7 mouse cellular contexts compared by ENCODE assay signal in genomic region chr2:77944860-77945595, GRCm38 (mm10). TPM values are rescaled to one million over a fixed set of nuclear protein-coding genes. Genes with fewer than 3 reads are reported as not detected.
DNase-seq lines count a peak whose midpoint lies in the region; ATAC-seq and TF ChIP-seq lines count a peak whose summit lies in the region.

No protein-coding gene starts in this region.

- dilution Hi-C loops in CH12.LX (cut with MboI; ENCODE audit: extremely low pct_ligation_motif_present, extremely low pct_unique_long_range_greater_than_20kb, low sequenced_read_pairs) = no loop called here

- peak overlapping the region; percentile 100 for H3K4me2 ChIP-seq in CH12.LX (ENCODE audit: insufficient read depth, low read depth, poor library complexity, severe bottlenecking)
- peak overlapping the region; percentile 74 for H3K4me2 ChIP-seq in forebrain, postnatal 0 days (ENCODE audit: low read depth)
- peak overlapping the region; percentile 77 for H3K4me2 ChIP-seq in liver, embryonic 16.5 days (ENCODE audit: low read depth, low read length)

- no peak overlapping the region for H3K27ac ChIP-seq in CH12.LX (ENCODE audit: insufficient read depth, low read depth)
- H3K27ac ChIP-seq in forebrain, postnatal 0 days (ENCODE audit: low read depth, low read length) = peak overlapping the region; percentile 78; the same call in 1 of the 2 replicates
- no peak overlapping the region for H3K27ac ChIP-seq in liver, embryonic 16.5 days (ENCODE audit: low read length)

- peak overlapping the region; percentile 90 for H3K9ac ChIP-seq in CH12.LX (ENCODE audit: insufficient read depth, low read depth)
- H3K9ac ChIP-seq in forebrain, postnatal 0 days = peak overlapping the region; percentile 91
- peak overlapping the region; percentile 83 for H3K9ac ChIP-seq in liver, embryonic 16.5 days (ENCODE audit: low read depth, low read length)

- no peak for TF ChIP-seq EP300 in CH12.LX (IDR thresholded peaks at IDR 0.05; ENCODE audit: low read length)

- TF ChIP-seq CTCF in C2C12 (IDR thresholded peaks at IDR 0.05; ENCODE audit: control insufficient read depth, insufficient read depth, insufficient read length) = no peak
- no peak for TF ChIP-seq CTCF in CH12.LX (conservative IDR thresholded peaks at IDR 0.05 in 1 of 2, IDR thresholded peaks at IDR 0.05 in 1 of 2; ENCODE audit: low read depth in 2 of 2, low read length in 2 of 2)
- no peak for TF ChIP-seq CTCF in forebrain, postnatal 0 days (IDR thresholded peaks at IDR 0.05; ENCODE audit: low read depth)

- H3K4me3 ChIP-seq in C2C12 (ENCODE audit: insufficient read depth, poor library complexity, severe bottlenecking) (peak overlapping the region; percentile 90), CH12.LX (replicated peaks in 1 of 3; ENCODE audit: low read depth in 2 of 3, low read length in 2 of 3, poor library complexity in 1 of 3) (peak overlapping the region; percentile 72 to 91 (median 85))
- H3K4me3 ChIP-seq in forebrain, postnatal 0 days (ENCODE audit: low read depth, low read length) = peak overlapping the region; percentile 82
- H3K4me3 ChIP-seq in liver, embryonic 16.5 days (ENCODE audit: low read depth, low read length) = peak overlapping the region; percentile 81

- 42% methylated on average over 8 of the region's 8 CpGs for WGBS in forebrain, postnatal 0 days
- WGBS in liver, embryonic 16.5 days (ENCODE audit: insufficient replicate concordance) = 27% methylated on average over 8 of the region's 8 CpGs

- peak; percentile 12 for DNase-seq in CH12.LX (ENCODE audit: extremely low read depth)
- no peak for DNase-seq in forebrain, postnatal 0 days
- DNase-seq in frontal cortex, postnatal 25 days (ENCODE audit: low spot score in 2 of 2) = no peak
- no peak for DNase-seq in urinary bladder, postnatal 36 days (ENCODE audit: low spot score in 2 of 2)
- no peak for DNase-seq in adrenal gland, postnatal 10 days

- H3K79me2 ChIP-seq in C2C12 (ENCODE audit: control insufficient read depth, insufficient read depth) (peaks cover 59% of the 10 kb centered on the region), CH12.LX (replicated peaks; ENCODE audit: control insufficient read depth, extremely low read depth, insufficient read depth, poor library complexity, severe bottlenecking) (peaks cover 44% of the 10 kb centered on the region)

- H3ac ChIP-seq in C2C12 (ENCODE audit: control insufficient read depth, insufficient read length, low read depth) = peak overlapping the region; percentile 98

- H3K79me3 ChIP-seq in C2C12 (ENCODE audit: low read depth) = peaks cover 51% of the 10 kb centered on the region

- H3K9me3 ChIP-seq in CH12.LX (replicated peaks; ENCODE audit: low read length) = peaks cover 3% of the 10 kb centered on the region
- H3K9me3 ChIP-seq in forebrain, postnatal 0 days (ENCODE audit: low read length) = no peaks in the 10 kb centered on the region
- H3K9me3 ChIP-seq in liver, embryonic 16.5 days (replicated peaks; ENCODE audit: control insufficient read depth, low read length) = no peaks in the 10 kb centered on the region

- TF ChIP-seq POLR2A in CH12.LX (IDR thresholded peaks at IDR 0.05; ENCODE audit: low read depth, low read length) = no peak

- no peak for ATAC-seq in forebrain, postnatal 0 days
- ATAC-seq in liver, embryonic 16.5 days (ENCODE audit: low read depth) = no peak

- in situ Hi-C loops in CH12.LX (cut with MboI; ENCODE audit: low pct_ligation_motif_present, low pct_unique_long_range_greater_than_20kb, low sequenced_read_pairs) = no loop called here

- no peaks in the 10 kb centered on the region for H3K27me3 ChIP-seq in C2C12 (ENCODE audit: control insufficient read depth, insufficient read depth, insufficient read length)
- H3K27me3 ChIP-seq in CH12.LX (replicated peaks) = no peaks in the 10 kb centered on the region
- no peaks in the 10 kb centered on the region for H3K27me3 ChIP-seq in forebrain, postnatal 0 days (ENCODE audit: insufficient read depth, low read length)
- no peaks in the 10 kb centered on the region for H3K27me3 ChIP-seq in liver, embryonic 16.5 days (ENCODE audit: control insufficient read depth, insufficient read depth, low read depth, low read length)

- H3K36me3 ChIP-seq in C2C12 (ENCODE audit: control insufficient read depth, insufficient read depth) (peaks cover 17% of the 10 kb centered on the region), CH12.LX (replicated peaks in 1 of 2; ENCODE audit: control insufficient read depth in 1 of 2, insufficient read depth in 1 of 2, low read length in 1 of 2) (peaks cover 0 to 23% of the 10 kb centered on the region in 2 experiments)
- H3K36me3 ChIP-seq in forebrain, postnatal 0 days (ENCODE audit: insufficient read depth) = no peaks in the 10 kb centered on the region
- no peaks in the 10 kb centered on the region for H3K36me3 ChIP-seq in liver, embryonic 16.5 days (ENCODE audit: control insufficient read depth, insufficient read depth)

- TF ChIP-seq RAD21 in CH12.LX (IDR thresholded peaks at IDR 0.05; ENCODE audit: low read depth, low read length) = no peak

- H3K4me1 ChIP-seq in CH12.LX (ENCODE audit: control insufficient read depth in 1 of 2, insufficient read depth in 2 of 2) = peaks cover 0 to 21% of the 10 kb centered on the region in 2 experiments; a peak in 2 of 4 replicates
- H3K4me1 ChIP-seq in forebrain, postnatal 0 days (ENCODE audit: insufficient read depth) = 0 out of 2 replicates have a peak, but pooled peaks cover 5% of the 10 kb centered on the region
- H3K4me1 ChIP-seq in liver, embryonic 16.5 days (ENCODE audit: control insufficient read depth, low read depth, low read length) = peaks cover 5% of the 10 kb centered on the region

TF ChIP-seq in C2C12, 6 proteins besides CTCF, POLR2A, EP300 and RAD21:
- TF ChIP-seq MYOD1 (IDR thresholded peaks at IDR 0.05; ENCODE audit: control insufficient read depth, insufficient read length, low read depth) = no peak
- no peak for TF ChIP-seq MAX (IDR thresholded peaks at IDR 0.05)
- TF ChIP-seq MYOG (IDR thresholded peaks at IDR 0.05; ENCODE audit: control insufficient read depth, extremely low read depth, insufficient read length) = no peak
- no peak for TF ChIP-seq FOSL1 (IDR thresholded peaks at IDR 0.05; ENCODE audit: insufficient read depth, low read length, poor library complexity, severe bottlenecking)
- TF ChIP-seq CEBPB (IDR thresholded peaks at IDR 0.05; ENCODE audit: low read depth) = no peak
- no peak for TF ChIP-seq USF1 (IDR thresholded peaks at IDR 0.05; ENCODE audit: low read depth)

TF ChIP-seq in CH12.LX, 34 proteins besides CTCF, POLR2A, EP300 and RAD21:
- TF ChIP-seq TBP (conservative IDR thresholded peaks at IDR 0.05; ENCODE audit: low read depth, low read length) (no peak), MAX (IDR thresholded peaks at IDR 0.05; ENCODE audit: low read length) (no peak), E2F4 (IDR thresholded peaks at IDR 0.05; ENCODE audit: insufficient replicate concordance, low read depth, low read length) (no peak), MAZ (IDR thresholded peaks at IDR 0.05; ENCODE audit: low read depth, low read length) (no peak)

RNA-seq across cellular contexts. Expression of gene Cwc22, which starts 1.1 kb away (rescaled TPM):
- polyA plus RNA-seq in C2C12 (2012; fragmentation: generic; extraction: Trizol) (8.5 TPM), CH12.LX (2012; ENCODE audit: insufficient read length, low read depth) (74.5 and 93.3 TPM in 2 replicates)
- total RNA-seq in CH12.LX (2012; rRNA removed) (53.2 and 58.8 TPM in 2 replicates), CH12.LX (2014; rRNA removed) (51.3 and 52.8 TPM in 2 replicates)
- 20.1 and 24.6 TPM in 2 replicates for total RNA-seq in forebrain, postnatal 0 days (2014; rRNA removed)
- polyA plus RNA-seq in forebrain, postnatal 0 days (2015; fragmentation: Nextera tagmentation; extraction: Ambion mirVana) = 6.1 and 10.4 TPM in 2 replicates
- polyA plus RNA-seq in liver, embryonic 16.5 days (2015; fragmentation: Nextera tagmentation; extraction: Ambion mirVana) = 10.3 and 11.7 TPM in 2 replicates
- total RNA-seq in adrenal gland, postnatal 10 days (2021) = 10 to 100 TPM; 26.1 to 29.1 TPM
